Mouse (Mus musculus): Measurements from ENCODE around the gene Cdh3. TPM values are rescaled to one million over a fixed set of nuclear protein-coding genes. Genes with fewer than 3 reads are reported as not detected.
A peak's percentile ranks its signal among the peaks of the same experiment; 100 is the strongest.

Gene Cdh3
- 0.85 and 1.3 TPM in 2 replicates for total RNA-seq (2014; rRNA removed)
- polyA plus RNA-seq (2015; fragmentation: Nextera tagmentation; extraction: Ambion mirVana): 1.2 and 1.4 TPM in 2 replicates

GRCm38 (mm10) chr8:106510365-106510975, at the start of gene Cdh3:
TSS of gene Cdh3 (plus strand) at chr8:106510891.
- Histone ChIP-seq H3K9ac (no peak within 1 kb of the TSS), H3K27me3 (ENCODE audit: insufficient read depth, low read length) (peaks cover 57% of the 10 kb centered on the region), H3K4me2 (ENCODE audit: low read depth) (peak within 1 kb of the TSS; percentile 47), H3K4me3 (ENCODE audit: low read depth, low read length) (peak within 1 kb of the TSS; percentile 33), H3K27ac (ENCODE audit: low read depth, low read length) (no peak within 1 kb of the TSS), H3K36me3 (ENCODE audit: insufficient read depth) (no peaks in the 10 kb centered on the region), H3K9me3 (ENCODE audit: low read length) (no peaks in the 10 kb centered on the region), H3K4me1 (ENCODE audit: insufficient read depth) (peaks cover 10% of the 10 kb centered on the region; the same call in 1 of the 2 replicates)
- peak; percentile 36 for DNase-seq
- TF ChIP-seq CTCF (IDR thresholded peaks at IDR 0.05; ENCODE audit: low read depth): no peak
- WGBS: under 1% methylated on average over 34 of the region's 34 CpGs
- ATAC-seq: peak; percentile 42; the same call in 1 of the 2 replicates

DNA sequence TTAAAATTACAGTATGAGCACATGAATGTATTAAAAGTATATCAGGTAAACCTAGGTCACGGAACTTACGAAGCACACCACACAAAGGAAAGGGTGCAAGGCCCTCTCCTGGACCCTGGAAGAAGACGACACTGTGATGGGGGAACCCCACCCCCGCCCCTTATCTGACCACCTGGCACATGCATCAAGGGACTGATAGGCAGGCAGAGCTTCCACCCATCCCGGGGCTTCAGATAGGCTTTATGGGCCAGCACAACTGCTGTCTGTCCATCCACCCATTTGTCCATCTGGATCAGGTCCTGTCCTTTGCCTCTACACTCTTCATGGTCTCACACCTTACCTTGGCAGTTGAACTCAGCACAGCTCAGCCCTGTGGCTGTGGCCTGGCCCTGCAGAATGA, 48.6 kb upstream of the Cdh3 start:
- no peaks in the 10 kb centered on the region for H3K27me3 ChIP-seq (ENCODE audit: insufficient read depth, low read length)
- H3K4me1 ChIP-seq (ENCODE audit: insufficient read depth): no peaks in the 10 kb centered on the region
- 91% methylated on average over 5 of the region's 5 CpGs for WGBS
- DNase-seq (no peak), ATAC-seq (no peak)
- H3K9me3 ChIP-seq (ENCODE audit: low read length): no peaks in the 10 kb centered on the region
- TF ChIP-seq CTCF (IDR thresholded peaks at IDR 0.05; ENCODE audit: low read depth): no peak
- no peak overlapping the region for H3K4me2 ChIP-seq (ENCODE audit: low read depth)
- H3K27ac ChIP-seq (ENCODE audit: low read depth, low read length): no peak overlapping the region
- no peak overlapping the region for H3K9ac ChIP-seq
- H3K4me3 ChIP-seq (ENCODE audit: low read depth, low read length): no peak overlapping the region
- H3K36me3 ChIP-seq (ENCODE audit: insufficient read depth): no peaks in the 10 kb centered on the region

GRCm38 (mm10) chr8:106463795-106464194, 46.9 kb upstream of the Cdh3 start:
- 92% methylated on average over 6 of the region's 6 CpGs for WGBS
- TF ChIP-seq CTCF (IDR thresholded peaks at IDR 0.05; ENCODE audit: low read depth): no peak
- Histone ChIP-seq H3K9ac (no peak overlapping the region), H3K4me3 (ENCODE audit: low read depth, low read length) (no peak overlapping the region), H3K4me2 (ENCODE audit: low read depth) (no peak overlapping the region), H3K9me3 (ENCODE audit: low read length) (no peaks in the 10 kb centered on the region), H3K4me1 (ENCODE audit: insufficient read depth) (no peaks in the 10 kb centered on the region), H3K27me3 (ENCODE audit: insufficient read depth, low read length) (no peaks in the 10 kb centered on the region), H3K36me3 (ENCODE audit: insufficient read depth) (no peaks in the 10 kb centered on the region), H3K27ac (ENCODE audit: low read depth, low read length) (no peak overlapping the region)
- ATAC-seq (no peak), DNase-seq (no peak)

GRCm38 (mm10) chr8:106469485-106469884, 41.2 kb upstream of the Cdh3 start:
- H3K4me3 ChIP-seq (ENCODE audit: low read depth, low read length): no peak overlapping the region
- no peak for TF ChIP-seq CTCF (IDR thresholded peaks at IDR 0.05; ENCODE audit: low read depth)
- DNase-seq: no peak
- no peak overlapping the region for H3K4me2 ChIP-seq (ENCODE audit: low read depth)
- WGBS: 57% methylated on average over 7 of the region's 7 CpGs
- H3K27me3 ChIP-seq (ENCODE audit: insufficient read depth, low read length): no peaks in the 10 kb centered on the region
- H3K4me1 ChIP-seq (ENCODE audit: insufficient read depth): no peaks in the 10 kb centered on the region
- no peaks in the 10 kb centered on the region for H3K9me3 ChIP-seq (ENCODE audit: low read length)
- H3K9ac ChIP-seq: no peak overlapping the region
- no peak overlapping the region for H3K27ac ChIP-seq (ENCODE audit: low read depth, low read length)
- H3K36me3 ChIP-seq (ENCODE audit: insufficient read depth): no peaks in the 10 kb centered on the region
- ATAC-seq: no peak

DNA sequence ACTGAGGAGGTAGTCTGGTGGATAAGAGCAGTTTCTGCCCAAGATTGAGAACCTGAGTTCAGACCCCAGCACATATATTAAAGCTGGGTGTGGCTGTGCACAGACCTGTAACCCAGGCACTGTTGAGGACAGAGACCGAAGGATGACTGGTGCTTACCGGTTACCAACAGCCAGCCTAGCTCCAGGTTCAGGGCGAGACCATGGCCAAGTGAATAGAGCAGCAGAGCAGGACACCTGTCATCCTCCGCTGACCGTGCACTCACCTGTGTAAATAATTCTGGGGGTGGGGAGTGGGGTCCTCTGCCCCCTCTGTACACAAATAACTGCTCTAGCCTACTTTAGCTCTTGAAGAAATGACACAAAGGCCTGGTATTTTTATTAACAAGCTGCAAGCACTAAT, 36.7 kb upstream of the Cdh3 start:
- Histone ChIP-seq H3K27ac (ENCODE audit: low read depth, low read length) (no peak overlapping the region), H3K4me3 (ENCODE audit: low read depth, low read length) (no peak overlapping the region), H3K4me1 (ENCODE audit: insufficient read depth) (no peaks in the 10 kb centered on the region), H3K4me2 (ENCODE audit: low read depth) (no peak overlapping the region), H3K36me3 (ENCODE audit: insufficient read depth) (no peaks in the 10 kb centered on the region), H3K9ac (no peak overlapping the region), H3K27me3 (ENCODE audit: insufficient read depth, low read length) (no peaks in the 10 kb centered on the region), H3K9me3 (ENCODE audit: low read length) (no peaks in the 10 kb centered on the region)
- TF ChIP-seq CTCF (IDR thresholded peaks at IDR 0.05; ENCODE audit: low read depth): no peak
- WGBS: 96% methylated on average over 5 of the region's 5 CpGs
- DNase-seq (no peak), ATAC-seq (no peak)

DNA sequence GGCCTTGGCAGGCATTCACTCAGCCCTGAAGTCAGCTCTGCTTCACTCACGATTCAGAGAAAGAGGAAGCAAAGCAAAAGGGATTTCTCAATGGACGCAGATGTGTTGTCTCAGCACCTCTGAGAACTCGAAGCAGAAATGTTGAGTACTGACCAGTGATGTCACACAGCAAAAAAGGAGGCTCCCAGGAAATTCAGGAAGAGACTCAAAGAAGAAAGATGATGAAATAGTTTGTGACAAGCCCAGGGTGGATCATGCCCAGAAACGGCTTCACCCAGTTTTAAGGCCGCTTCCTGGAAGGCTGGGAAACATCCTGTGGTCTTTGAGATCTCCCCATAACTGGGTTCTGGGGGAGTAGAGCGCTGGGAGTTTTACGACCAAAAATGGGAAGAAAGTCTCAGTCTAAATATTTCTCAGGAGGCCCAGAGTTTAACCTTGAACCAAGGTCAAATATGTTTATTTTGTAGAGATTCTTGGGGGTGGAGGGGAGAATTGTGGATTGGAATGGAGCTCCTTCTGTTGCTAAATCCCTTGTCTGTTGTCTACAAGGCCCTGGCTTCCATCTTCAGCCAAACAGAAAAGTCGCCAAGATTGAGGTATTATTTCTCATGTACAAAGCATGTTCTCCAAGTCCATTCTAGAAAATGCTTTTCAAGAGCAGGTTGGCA, 10.5 kb upstream of the Cdh3 start, which contains the start of gene 6030452D12Rik:
TSS of gene 6030452D12Rik (plus strand) at position 505 of the 668 bp plus-strand sequence.
- Histone ChIP-seq H3K9ac (no peak within 1 kb of the TSS), H3K4me3 (ENCODE audit: low read depth, low read length) (no peak within 1 kb of the TSS), H3K4me2 (ENCODE audit: low read depth) (no peak within 1 kb of the TSS), H3K27me3 (ENCODE audit: insufficient read depth, low read length) (no peaks in the 10 kb centered on the region), H3K27ac (ENCODE audit: low read depth, low read length) (no peak within 1 kb of the TSS), H3K9me3 (ENCODE audit: low read length) (no peaks in the 10 kb centered on the region), H3K36me3 (ENCODE audit: insufficient read depth) (no peaks in the 10 kb centered on the region), H3K4me1 (ENCODE audit: insufficient read depth) (no peaks in the 10 kb centered on the region)
- no peak for TF ChIP-seq CTCF (IDR thresholded peaks at IDR 0.05; ENCODE audit: low read depth)
- DNase-seq: no peak
- no peak for ATAC-seq
- WGBS: 83% methylated on average over 8 of the region's 8 CpGs

DNA sequence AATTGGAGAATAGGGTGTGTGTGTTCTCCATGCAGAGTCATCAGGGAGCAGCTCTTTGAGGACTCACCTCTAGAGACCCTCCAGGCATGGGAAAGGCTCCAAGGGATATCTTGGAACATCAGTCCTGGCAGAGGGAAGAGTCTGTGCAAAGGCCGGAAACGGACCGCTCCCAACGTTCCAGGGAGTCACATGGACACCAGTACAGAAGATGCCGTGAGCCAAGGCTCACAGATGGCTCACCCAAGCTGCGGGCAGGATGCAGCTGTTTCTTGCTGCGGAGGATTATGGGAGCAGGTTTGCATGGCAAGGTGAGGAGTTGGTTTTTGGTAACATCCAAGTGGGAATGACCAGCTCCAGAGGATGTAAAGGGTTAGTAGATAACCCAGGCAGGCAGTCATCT, 6.5 kb upstream of the Cdh3 start:
- Histone ChIP-seq H3K4me1 (ENCODE audit: insufficient read depth) (no peaks in the 10 kb centered on the region), H3K4me3 (ENCODE audit: low read depth, low read length) (no peak overlapping the region), H3K36me3 (ENCODE audit: insufficient read depth) (no peaks in the 10 kb centered on the region), H3K27me3 (ENCODE audit: insufficient read depth, low read length) (peaks cover 18% of the 10 kb centered on the region), H3K4me2 (ENCODE audit: low read depth) (no peak overlapping the region), H3K9ac (no peak overlapping the region), H3K9me3 (ENCODE audit: low read length) (no peaks in the 10 kb centered on the region), H3K27ac (ENCODE audit: low read depth, low read length) (no peak overlapping the region)
- 93% methylated on average over 7 of the region's 7 CpGs for WGBS
- DNase-seq (no peak), ATAC-seq (no peak)
- TF ChIP-seq CTCF (IDR thresholded peaks at IDR 0.05; ENCODE audit: low read depth): no peak

Data from forebrain, postnatal 0 days (tissue).